Mouse (Mus musculus) hindbrain, embryonic 15.5 days (tissue): ENCODE results near the gene Agrp. TPM values are rescaled to one million over a fixed set of nuclear protein-coding genes. Genes with fewer than 3 reads are reported as not detected.

Source experiments
- ATAC-seq: fragments of 200-750 bp; cut with Nextera tagmentation; 2 replicates; pipeline ENCODE4 v1.8.0; 2017; ENCODE audit warnings: low read depth, moderate number of reproducible peaks, moderate TSS enrichment; ENCODE audit not compliant: low FRiP score
- H3K27ac ChIP-seq: fragments of 300-500 bp; sonication (generic); replicated peaks from 2 replicates; pipeline ENCODE4 v1.5.1; 2015; ENCODE audit warnings: mild to moderate bottlenecking, inconsistent platforms
- H3K27me3 ChIP-seq: fragments of 300-500 bp; sonication (generic); 2 replicates; pipeline ENCODE4 v1.6.1; 2015; ENCODE audit warnings: control low read depth, inconsistent platforms
- H3K36me3 ChIP-seq: fragments of 300-500 bp; sonication (generic); 2 replicates; pipeline ENCODE4 v1.6.1; 2015; ENCODE audit warnings: control low read depth, inconsistent platforms
- H3K4me1 ChIP-seq: fragments of 300-500 bp; sonication (generic); replicated peaks from 2 replicates; pipeline ENCODE4 v1.6.1; 2015; ENCODE audit warnings: control low read depth, inconsistent platforms
- H3K4me2 ChIP-seq: fragments of 300-500 bp; sonication (generic); 2 replicates; pipeline ENCODE4 v1.6.1; 2015; ENCODE audit warnings: moderate library complexity, mild to moderate bottlenecking, inconsistent platforms
- H3K4me3 ChIP-seq: fragments of 300-500 bp; sonication (generic); 2 replicates; pipeline ENCODE4 v1.5.1; 2015; ENCODE audit warnings: mild to moderate bottlenecking, inconsistent platforms
- H3K9ac ChIP-seq: fragments of 300-500 bp; sonication (generic); 2 replicates; pipeline ENCODE4 v1.6.1; 2015; ENCODE audit warnings: inconsistent platforms
- H3K9me3 ChIP-seq: fragments of 300-500 bp; sonication (generic); 2 replicates; pipeline ENCODE4 v1.6.1; 2016; ENCODE audit warnings: control low read depth, inconsistent platforms
- whole genome bisulfite sequencing: fragments of 180-500 bp; shearing (Covaris S2); methylation state at CpG from one replicate; pipeline ENCODE4 v1.1.7; 2015; 5-methylcytosine and 5-hydroxymethylcytosine counted together
- polyA plus RNA-seq: library from polyadenylated mRNA; unstranded; fragments of >200 nt; fragmentation: Nextera tagmentation; extraction: Ambion mirVana; gene quantifications from 2 replicates; pipeline ENCODE4 v1.2.1, GENCODE M21; 2015

Agrp gene
- polyA plus RNA-seq, 1 experiment from 2014 or later = 0.56 TPM

DNA sequence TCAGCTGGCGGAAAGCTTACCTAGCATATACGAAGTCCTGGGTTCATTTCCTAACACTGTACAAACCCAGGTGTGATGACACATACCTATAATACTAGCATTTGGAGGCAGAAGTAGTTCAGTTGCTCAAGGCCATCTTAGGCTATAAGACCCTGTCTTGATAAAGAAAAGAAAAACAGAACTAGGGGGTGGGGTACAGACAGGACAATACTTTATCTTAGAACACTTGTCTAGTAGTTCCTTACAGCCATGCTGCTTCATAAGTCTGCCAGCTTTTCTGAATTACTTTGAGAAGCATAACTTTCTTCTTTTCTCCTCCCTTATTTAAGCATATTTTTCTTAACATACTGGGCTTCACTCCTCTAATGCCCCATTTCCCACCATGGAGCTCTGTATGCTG lies 94.4 kb downstream of the Agrp start:
- WGBS = 96% methylated on average over 2 of the region's 2 CpGs
- Histone ChIP-seq H3K36me3 (peaks cover 22% of the 10 kb centered on the region), H3K4me2 (no peak overlapping the region), H3K9ac (no peak overlapping the region), H3K4me3 (no peak overlapping the region), H3K27ac (no peak overlapping the region), H3K9me3 (no peaks in the 10 kb centered on the region), H3K27me3 (no peaks in the 10 kb centered on the region), H3K4me1 (peaks cover 16% of the 10 kb centered on the region)
- no peak for ATAC-seq

DNA sequence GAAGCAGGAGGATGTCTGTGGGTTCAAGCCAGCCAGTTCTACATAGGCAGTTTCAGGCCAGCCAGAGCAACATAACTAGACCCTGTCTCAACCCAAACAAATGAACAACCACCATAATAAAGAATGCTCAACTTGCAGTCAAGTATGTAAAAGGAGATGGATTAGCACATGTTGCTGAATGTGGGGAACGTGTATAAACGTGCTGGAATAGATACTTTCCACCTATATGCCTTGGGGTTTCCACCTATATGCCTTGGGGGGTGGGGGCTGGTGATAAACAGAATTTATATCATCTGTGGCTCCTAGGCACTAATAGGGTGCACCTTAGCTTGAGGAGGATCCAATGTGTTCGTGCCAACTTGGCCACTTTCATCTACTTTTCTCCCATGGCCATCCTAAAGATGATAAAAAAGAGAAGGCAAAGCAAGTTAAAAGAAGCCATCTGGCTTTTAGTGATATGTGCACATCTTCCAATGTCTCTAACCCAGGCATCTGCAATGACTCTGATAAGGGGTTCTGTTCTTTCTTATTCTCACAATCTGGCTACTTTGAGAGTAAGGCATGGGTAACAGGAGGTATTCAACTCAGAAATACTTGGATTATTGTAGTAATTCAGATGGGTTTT lies 95.0 kb downstream of the Agrp start:
- Histone ChIP-seq H3K4me3 (no peak overlapping the region), H3K9me3 (no peaks in the 10 kb centered on the region), H3K4me2 (no peak overlapping the region), H3K27me3 (no peaks in the 10 kb centered on the region), H3K4me1 (peaks cover 16% of the 10 kb centered on the region), H3K27ac (no peak overlapping the region), H3K9ac (no peak overlapping the region), H3K36me3 (peaks cover 28% of the 10 kb centered on the region)
- ATAC-seq = no peak
- 89% methylated on average over 3 of the region's 3 CpGs for WGBS

DNA sequence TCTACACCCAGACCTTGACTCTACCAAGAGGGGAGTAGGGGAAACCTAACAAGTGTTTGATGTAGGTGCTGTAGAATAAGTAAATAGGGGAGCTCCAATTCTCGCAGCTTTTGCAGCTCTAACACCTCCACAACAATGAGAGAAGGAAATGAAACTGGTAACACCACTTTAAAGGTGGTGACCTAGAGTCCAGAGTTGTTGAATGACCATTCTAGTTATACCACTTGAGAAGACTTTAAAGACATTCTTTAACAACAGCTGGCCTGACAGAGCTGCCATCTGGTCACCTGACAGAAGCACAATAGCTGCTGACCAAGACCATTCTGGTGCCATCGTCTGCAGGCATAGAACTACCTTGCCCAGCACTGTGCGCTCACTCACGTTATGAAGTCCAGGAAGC lies 98.3 kb downstream of the Agrp start:
- no peaks in the 10 kb centered on the region for H3K27me3 ChIP-seq
- H3K4me2 ChIP-seq = no peak overlapping the region
- ATAC-seq = no peak
- peaks cover 43% of the 10 kb centered on the region for H3K36me3 ChIP-seq
- WGBS = 86% methylated on average over 4 of the region's 4 CpGs
- H3K9me3 ChIP-seq = no peaks in the 10 kb centered on the region
- H3K27ac ChIP-seq = no peak overlapping the region
- no peaks in the 10 kb centered on the region for H3K4me1 ChIP-seq
- H3K4me3 ChIP-seq = no peak overlapping the region
- no peak overlapping the region for H3K9ac ChIP-seq

DNA sequence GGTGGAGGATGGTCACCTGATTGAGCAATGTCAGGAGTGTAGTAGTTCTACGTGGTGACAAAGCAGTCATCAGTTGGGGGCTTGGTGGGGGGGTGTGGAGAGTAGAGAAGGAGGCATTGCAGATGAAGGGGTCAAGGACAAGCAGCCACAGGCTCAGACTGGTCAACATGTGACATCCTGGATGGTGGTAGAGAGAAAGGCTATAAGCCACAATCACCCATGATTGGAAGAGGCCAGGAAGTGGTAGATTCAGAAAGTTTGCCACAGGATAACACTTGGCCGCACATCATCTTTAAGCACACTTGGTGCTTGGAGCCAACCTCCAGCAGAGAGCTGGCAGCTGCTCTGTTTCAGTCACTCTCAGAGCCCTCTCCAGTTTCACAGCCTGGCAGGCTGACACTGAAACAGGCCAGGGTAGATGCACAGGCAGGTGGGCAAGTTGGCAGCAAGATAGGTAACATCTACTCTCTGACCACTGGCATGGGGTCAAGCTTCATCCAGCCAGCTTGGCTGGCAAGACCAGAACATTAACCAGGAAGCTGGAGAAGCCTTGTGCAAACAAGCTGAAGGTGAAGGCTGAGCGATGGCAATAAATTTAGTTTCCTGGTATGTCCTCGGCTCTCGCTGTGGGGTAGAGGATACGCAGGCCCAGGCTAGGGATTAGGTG lies 100.0 kb downstream of the Agrp start:
- H3K27me3 ChIP-seq = no peaks in the 10 kb centered on the region
- peaks cover 43% of the 10 kb centered on the region for H3K36me3 ChIP-seq
- H3K27ac ChIP-seq = no peak overlapping the region
- peaks cover 6% of the 10 kb centered on the region; the same call in 1 of the 2 replicates for H3K4me1 ChIP-seq
- no peak overlapping the region for H3K4me3 ChIP-seq
- H3K9ac ChIP-seq = no peak overlapping the region
- 85% methylated on average over 6 of the region's 6 CpGs for WGBS
- no peak overlapping the region for H3K4me2 ChIP-seq
- no peaks in the 10 kb centered on the region for H3K9me3 ChIP-seq
- ATAC-seq = no peak

DNA sequence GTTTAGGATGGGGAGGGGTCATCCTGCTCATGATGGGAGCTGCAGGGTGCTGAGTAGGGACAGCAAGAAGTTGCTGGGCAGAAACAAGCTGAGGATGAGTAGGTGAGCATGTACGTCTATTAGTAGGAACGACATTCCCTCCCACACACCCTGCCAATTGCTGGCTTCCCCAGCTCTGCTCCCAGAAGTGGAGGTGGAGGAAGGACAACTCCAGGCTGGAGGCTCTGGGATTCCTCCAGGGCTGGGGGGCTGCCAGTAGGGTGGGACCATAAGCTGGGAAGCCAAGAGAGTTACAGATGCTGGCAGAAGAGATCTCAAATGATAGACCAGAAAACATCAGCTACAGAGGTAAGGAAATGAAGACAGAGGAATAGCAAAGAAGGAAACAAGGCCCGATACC lies 100.6 kb downstream of the Agrp start:
- H3K9ac ChIP-seq = no peak overlapping the region
- 93% methylated on average over 3 of the region's 3 CpGs for WGBS
- H3K36me3 ChIP-seq = peaks cover 38% of the 10 kb centered on the region
- H3K27me3 ChIP-seq = no peaks in the 10 kb centered on the region
- no peak overlapping the region for H3K4me3 ChIP-seq
- no peak overlapping the region for H3K27ac ChIP-seq
- ATAC-seq = no peak
- H3K4me2 ChIP-seq = no peak overlapping the region
- no peaks in the 10 kb centered on the region for H3K9me3 ChIP-seq
- H3K4me1 ChIP-seq = peaks cover 6% of the 10 kb centered on the region; the same call in 1 of the 2 replicates

DNA sequence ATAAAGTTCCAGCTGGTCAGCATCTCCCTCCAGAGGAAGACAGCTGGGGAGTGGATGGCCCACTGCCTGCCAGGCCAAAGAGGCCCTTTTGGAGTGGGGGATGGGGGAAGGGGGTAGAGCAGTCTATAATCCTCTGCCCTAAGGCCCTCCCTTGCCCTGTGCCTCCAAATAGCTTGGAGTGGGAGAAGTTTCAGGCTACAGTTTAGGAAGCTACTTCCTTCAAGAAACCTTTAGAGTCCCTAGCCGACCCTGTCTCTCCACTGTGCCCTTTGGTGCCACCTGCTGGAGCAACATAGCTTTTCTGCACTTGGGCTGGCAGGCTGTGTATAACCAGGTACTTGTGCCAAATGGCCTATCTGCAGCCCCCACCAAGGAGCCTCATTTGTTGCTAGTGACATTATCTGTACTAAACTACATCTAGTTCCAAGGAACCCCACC lies 103.3 kb downstream of the Agrp start:
- Histone ChIP-seq H3K9ac (no peak overlapping the region), H3K4me2 (no peak overlapping the region), H3K4me1 (peaks cover 6% of the 10 kb centered on the region; the same call in 1 of the 2 replicates), H3K4me3 (no peak overlapping the region), H3K36me3 (peaks cover 34% of the 10 kb centered on the region), H3K27me3 (no peaks in the 10 kb centered on the region), H3K9me3 (no peaks in the 10 kb centered on the region), H3K27ac (0 out of 2 replicates have a peak overlapping the region, but pooled peaks have one; percentile 13)
- 5% methylated on average over 1 of the region's 1 CpGs for WGBS
- ATAC-seq = peak; percentile 68; the same call in 1 of the 2 replicates

DNA sequence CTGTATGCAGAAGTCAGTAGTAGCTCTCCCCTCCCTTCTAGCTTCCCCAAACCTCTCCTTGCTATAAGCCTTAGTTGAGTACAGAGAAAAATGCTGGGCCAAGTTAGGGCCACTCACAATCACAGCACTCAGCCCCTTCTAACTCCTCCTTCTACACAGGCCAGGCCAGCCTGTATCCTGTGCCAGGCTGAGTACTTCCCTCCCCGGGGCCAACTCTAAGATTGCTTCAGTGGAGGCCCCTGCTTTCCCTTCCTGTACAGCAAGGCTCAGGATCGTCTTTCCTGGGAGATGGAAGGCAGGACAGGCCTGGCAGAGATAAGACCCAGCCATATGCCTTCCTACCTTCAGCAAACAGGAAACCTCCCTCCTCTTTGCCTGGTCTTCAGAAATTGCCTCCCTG lies 103.8 kb downstream of the Agrp start:
- Histone ChIP-seq H3K27ac (0 out of 2 replicates have a peak overlapping the region, but pooled peaks have one; percentile 13), H3K4me2 (no peak overlapping the region), H3K9me3 (no peaks in the 10 kb centered on the region), H3K4me1 (peaks cover 6% of the 10 kb centered on the region; the same call in 1 of the 2 replicates), H3K27me3 (no peaks in the 10 kb centered on the region), H3K4me3 (no peak overlapping the region), H3K36me3 (peaks cover 33% of the 10 kb centered on the region), H3K9ac (no peak overlapping the region)
- 54% methylated on average over 2 of the region's 2 CpGs for WGBS
- peak; percentile 50; the same call in 1 of the 2 replicates for ATAC-seq

DNA sequence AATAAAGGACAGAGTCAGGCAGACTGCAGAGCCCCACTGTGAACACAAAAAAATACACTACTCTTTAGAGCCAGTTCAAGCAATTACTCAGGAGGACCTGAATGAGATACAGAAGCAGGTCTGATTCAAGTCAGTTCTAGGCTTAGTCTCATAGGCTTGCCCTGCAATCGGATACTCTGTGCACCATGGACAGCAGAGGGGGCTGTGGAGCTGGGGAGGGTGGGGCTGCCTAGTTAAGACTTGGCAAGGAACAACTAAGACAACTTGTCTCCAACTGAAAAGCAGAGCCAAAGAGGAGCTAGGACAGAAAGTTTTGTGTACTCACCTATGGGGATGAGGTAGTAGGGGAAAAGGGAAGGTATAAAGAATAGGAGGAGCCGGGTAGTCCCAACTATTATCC lies 105.4 kb downstream of the Agrp start:
- H3K4me1 ChIP-seq = peaks cover 6% of the 10 kb centered on the region; the same call in 1 of the 2 replicates
- no peaks in the 10 kb centered on the region for H3K9me3 ChIP-seq
- 63% methylated on average over 2 of the region's 2 CpGs for WGBS
- H3K4me2 ChIP-seq = no peak overlapping the region
- H3K36me3 ChIP-seq = peaks cover 19% of the 10 kb centered on the region
- H3K9ac ChIP-seq = no peak overlapping the region
- no peaks in the 10 kb centered on the region for H3K27me3 ChIP-seq
- no peak for ATAC-seq
- no peak overlapping the region for H3K4me3 ChIP-seq
- H3K27ac ChIP-seq = no peak overlapping the region

DNA sequence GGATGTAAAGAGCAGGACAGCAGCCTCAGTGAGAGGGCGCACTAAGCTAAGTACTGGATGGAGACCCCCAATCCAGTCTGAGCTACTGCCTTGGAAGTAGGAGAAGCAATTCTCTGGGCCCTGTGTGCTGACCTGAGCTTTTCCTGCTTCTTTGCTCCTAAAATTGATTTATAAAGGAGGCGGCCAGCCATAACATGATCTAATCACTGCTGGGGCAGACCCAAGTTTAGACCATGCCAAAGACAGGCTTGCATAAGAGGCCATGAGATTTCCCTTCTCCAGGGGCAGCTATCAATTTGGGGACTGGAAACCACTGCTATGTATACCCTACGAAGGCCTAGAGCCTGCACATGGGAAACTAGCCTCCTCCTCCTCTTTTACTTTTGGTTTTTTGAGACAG lies 107.9 kb downstream of the Agrp start:
- Histone ChIP-seq H3K4me1 (peaks cover 6% of the 10 kb centered on the region; the same call in 1 of the 2 replicates), H3K9ac (no peak overlapping the region), H3K4me3 (no peak overlapping the region), H3K36me3 (peaks cover 16% of the 10 kb centered on the region; the same call in 1 of the 2 replicates), H3K4me2 (no peak overlapping the region), H3K27me3 (no peaks in the 10 kb centered on the region), H3K9me3 (no peaks in the 10 kb centered on the region), H3K27ac (no peak overlapping the region)
- ATAC-seq = no peak
- WGBS = 83% methylated on average over 3 of the region's 3 CpGs

DNA sequence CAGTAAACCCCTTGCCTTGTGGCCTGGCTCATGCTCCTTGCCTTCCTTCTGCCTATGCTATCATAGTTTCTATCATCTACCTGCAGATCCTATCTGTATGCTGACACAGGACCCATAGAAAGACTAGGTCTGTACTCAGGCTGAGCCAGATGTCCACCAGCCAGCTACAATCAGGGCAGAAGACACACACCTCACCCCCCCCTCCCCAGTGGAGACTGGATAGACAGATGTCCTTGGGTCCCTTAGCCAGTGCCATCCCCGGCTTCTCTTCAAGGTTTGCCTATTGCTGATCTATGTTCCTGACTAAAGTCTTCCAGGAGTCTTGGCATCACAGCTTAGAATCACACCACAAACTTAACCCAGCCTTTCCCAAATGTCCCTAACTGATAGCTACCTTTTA lies 109.0 kb downstream of the Agrp start:
- H3K27ac ChIP-seq = no peak overlapping the region
- ATAC-seq = no peak
- H3K4me2 ChIP-seq = no peak overlapping the region
- no peaks in the 10 kb centered on the region for H3K9me3 ChIP-seq
- H3K4me1 ChIP-seq = no peaks in the 10 kb centered on the region
- no peak overlapping the region for H3K9ac ChIP-seq
- H3K27me3 ChIP-seq = no peaks in the 10 kb centered on the region
- no peak overlapping the region for H3K4me3 ChIP-seq
- peaks cover 16% of the 10 kb centered on the region; the same call in 1 of the 2 replicates for H3K36me3 ChIP-seq
- WGBS = 100% methylated on average over 1 of the region's 1 CpGs

DNA sequence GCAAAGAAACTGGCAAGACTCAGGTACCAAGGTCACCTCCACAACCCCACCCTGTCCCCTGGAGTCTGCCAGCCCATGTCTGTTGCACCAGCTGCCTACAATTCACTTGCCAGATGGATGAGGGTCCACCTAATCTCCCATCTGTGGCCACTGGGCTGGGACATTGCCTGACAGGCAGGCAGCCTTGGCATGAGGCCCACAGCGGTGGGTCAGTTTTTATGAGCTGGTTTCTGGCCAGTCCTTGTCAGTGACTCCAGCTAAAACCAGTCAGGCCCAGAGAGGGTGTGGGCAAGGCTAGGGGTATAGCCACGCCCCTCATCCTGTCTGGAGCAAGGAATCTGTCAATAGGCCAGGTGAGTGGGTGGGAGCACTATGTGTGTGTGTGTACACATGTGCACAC lies 110.1 kb downstream of the Agrp start:
- Histone ChIP-seq H3K27me3 (no peaks in the 10 kb centered on the region), H3K4me1 (no peaks in the 10 kb centered on the region), H3K4me2 (no peak overlapping the region), H3K27ac (no peak overlapping the region), H3K9me3 (no peaks in the 10 kb centered on the region), H3K9ac (no peak overlapping the region), H3K36me3 (peaks cover 16% of the 10 kb centered on the region; the same call in 1 of the 2 replicates), H3K4me3 (no peak overlapping the region)
- 91% methylated on average over 2 of the region's 2 CpGs for WGBS
- peak; percentile 33; the same call in 1 of the 2 replicates for ATAC-seq

DNA sequence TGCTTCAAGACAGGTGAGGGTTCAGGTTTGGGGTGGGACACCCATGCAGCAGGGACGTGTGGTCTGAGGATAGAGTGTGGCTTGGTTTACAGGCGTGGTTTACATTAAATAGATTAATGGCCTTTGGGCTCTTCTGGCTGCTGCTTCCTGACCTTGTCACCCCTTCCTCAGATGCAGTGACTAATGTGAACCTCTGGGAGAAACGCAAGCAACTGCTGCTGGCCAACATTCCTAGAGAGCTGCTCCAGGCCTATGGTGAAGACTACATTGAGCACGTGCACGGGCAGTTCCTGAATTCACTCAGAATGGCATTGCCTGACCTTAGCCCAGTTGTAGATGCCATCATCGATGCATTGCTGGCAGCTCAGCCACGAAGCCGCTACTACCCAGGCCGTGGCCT lies 114.3 kb downstream of the Agrp start:
- Histone ChIP-seq H3K9ac (no peak overlapping the region), H3K4me2 (no peak overlapping the region), H3K36me3 (peaks cover 9% of the 10 kb centered on the region; the same call in 1 of the 2 replicates), H3K9me3 (no peaks in the 10 kb centered on the region), H3K4me3 (no peak overlapping the region), H3K27ac (no peak overlapping the region), H3K4me1 (peaks cover 30% of the 10 kb centered on the region), H3K27me3 (no peaks in the 10 kb centered on the region)
- no peak for ATAC-seq
- whole genome bisulfite sequencing = 79% methylated on average over 9 of the region's 9 CpGs
